Mouse (Mus musculus) c-Kit-positive CD71-negative TER-119-negative erythroid progenitor cells, embryonic 14.5 days (primary cell): ENCODE results near the gene Ear10.
"Not testable (repeated sequence)": the region's sequence is repeated elsewhere in the genome, so short reads cannot be mapped to it uniquely, and the experiment has no call there.

Source experiments
- DNase-seq: peaks from one replicate; pipeline ENCODE4 v3.0.0-alpha.2; 2013; ENCODE audit warnings: low read depth

Ear10 gene

DNA sequence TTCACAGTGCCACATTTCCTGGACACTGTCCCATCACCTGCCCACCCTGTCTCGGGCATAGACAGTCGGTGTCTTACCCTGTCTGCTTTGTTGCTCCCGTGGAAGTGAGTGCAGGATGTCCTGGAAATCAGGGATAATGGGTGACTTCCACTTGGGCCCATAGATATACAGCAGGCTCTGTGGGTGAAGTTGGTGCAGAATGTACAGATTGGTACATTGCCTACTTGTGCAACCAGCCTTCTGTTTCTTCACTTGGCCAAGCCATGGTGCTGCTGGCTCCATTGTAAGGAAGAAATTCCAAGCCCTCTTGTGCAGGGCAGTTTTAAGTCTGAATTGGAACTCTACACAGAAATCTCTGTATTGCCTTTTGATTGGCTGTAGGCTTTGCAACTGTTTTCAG is at the start of gene Ear10:
Gene Ear10 (minus strand): TSS at position 101 of the 400 bp plus-strand sequence.
- not testable (repeated sequence) for DNase-seq

DNA sequence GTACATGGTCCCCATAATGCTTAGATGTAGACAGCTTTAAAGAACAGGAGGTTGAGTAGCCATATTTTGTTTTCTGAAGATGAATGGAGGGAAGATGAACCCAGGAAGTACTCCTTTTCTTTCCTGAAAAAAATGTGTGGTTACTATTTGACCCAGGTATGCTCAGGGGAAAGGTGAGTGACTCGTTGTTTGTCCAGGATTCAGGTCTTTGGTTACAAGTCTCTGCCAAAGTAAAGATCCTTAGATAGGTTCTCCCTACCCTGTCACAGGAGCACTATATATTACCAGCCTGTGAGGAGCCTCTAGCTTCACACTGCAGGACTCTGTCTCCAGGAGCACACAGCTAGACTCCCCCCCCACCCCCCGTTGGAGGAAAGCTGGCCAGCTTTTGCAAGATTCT is 33.4 kb upstream of the Ear10 start, which contains the start of gene Ang5:
Gene Ang5 (plus strand): TSS at position 301 of the 400 bp plus-strand sequence.
- DNase-seq = not testable (repeated sequence)

GRCm38 (mm10) chr14:43955074-43955473 is 31.7 kb upstream of the Ear10 start:
- not testable (repeated sequence) for DNase-seq

DNA sequence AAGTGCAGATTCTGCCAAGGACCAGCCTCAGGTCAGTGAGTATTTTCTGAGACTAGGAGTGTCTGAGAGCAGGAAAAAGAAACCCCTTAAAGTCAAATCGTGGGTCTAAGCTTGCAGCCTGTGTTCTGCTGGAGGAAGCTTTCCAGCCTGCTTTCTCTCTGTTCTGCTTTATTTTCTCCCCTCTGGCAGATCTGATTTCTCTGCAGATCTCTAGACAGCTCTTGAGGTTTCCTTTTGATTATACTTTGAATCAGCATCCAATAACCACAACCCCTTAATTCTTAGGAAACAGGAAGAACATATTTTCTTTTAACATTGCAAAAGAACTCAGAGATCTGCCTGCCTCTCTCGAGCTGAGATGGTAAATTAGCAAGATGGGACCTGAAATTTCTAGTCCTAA is 30.0 kb upstream of the Ear10 start:
- DNase-seq = not testable (repeated sequence)

DNA sequence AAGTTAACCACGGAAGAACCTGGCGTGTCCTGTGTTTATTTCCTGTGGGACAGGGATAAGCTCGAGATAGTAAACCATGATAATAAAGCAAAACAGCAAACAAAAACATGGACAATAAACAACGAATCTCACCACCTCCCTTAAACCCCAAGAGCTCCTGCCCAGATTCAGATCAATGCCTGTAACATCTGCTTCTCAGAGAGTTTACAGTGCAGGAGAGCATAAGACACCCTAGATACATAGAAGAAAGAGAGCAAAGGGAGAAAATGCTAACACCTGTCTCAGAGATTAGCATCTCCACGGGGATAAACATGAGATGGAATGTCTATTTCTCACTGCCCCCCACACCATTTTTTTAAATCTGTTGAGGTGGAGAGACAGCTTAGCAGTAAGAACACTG is 10.0 kb upstream of the Ear10 start:
- DNase-seq = not testable (repeated sequence)

DNA sequence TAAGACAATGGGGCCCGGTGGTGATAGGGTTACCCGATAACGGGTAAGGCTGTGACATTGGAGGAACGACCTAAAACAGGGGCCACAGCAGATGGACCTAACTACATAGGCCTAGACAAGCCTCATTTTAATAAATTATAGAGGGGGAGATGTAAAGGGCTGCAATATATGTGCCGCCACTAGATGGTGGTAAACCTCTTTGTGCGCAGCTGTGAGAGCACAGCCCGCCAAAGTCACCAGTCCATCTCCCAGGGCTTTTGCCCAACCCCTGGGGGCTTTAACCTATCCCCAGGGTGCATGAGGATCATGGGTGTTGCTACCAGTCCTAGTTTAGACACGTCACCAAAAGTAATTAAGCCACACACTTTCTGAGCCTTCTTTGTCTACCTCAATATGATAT is 9.6 kb upstream of the Ear10 start:
- not testable (repeated sequence) for DNase-seq

DNA sequence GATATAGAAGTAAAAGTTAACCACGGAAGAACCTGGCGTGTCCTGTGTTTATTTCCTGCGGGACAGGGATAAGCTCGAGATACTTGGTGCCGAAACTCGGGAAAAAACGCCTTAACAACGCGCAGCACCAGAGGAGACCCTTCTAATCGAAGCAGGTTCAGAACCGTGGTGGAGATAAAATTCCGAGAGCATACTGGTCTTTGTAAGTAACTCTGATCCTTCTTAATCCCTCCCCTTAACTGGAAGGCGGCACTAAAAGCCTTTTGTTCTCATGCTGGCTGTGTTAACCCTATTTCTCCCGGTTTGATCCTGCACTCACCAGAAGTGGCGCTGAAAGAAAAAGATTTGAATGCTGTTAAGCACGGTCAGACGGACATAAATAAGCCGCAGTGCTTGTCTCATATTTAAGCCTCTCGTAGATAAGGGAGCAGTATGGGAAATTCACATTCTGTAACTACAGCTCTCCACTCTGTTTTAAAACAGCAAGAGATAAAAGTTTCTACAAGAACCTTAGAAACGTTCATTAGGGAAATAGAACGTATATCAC is 2.1 kb upstream of the Ear10 start:
- DNase-seq = not testable (repeated sequence)

GRCm38 (mm10) chr14:43924688-43925403 is 1.5 kb upstream of the Ear10 start, which contains the start of gene Gm8113:
Gm8113 (plus strand) TSS chr14:43925390.
- DNase-seq = not testable (repeated sequence)

GRCm38 (mm10) chr14:43918214-43918613 is 5.1 kb downstream of the Ear10 start:
- not testable (repeated sequence) for DNase-seq

DNA sequence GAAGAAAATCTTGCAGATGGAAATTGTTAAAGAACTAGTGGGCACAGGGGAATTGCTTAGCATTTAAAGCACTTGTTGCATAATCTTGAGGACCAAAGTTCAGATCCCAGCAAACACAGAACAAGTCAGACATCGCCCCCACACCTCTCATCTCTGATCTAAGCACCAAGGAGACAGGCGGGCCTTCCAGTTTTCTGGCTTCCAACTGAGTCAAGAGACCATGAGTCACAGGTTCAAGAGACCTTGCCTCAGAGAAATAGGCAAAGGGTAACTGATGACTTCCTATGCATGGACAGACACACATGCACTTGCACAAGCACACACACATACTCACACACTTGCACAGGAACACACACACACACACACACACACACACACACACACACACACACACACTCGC is 24.8 kb downstream of the Ear10 start:
- DNase-seq = not testable (repeated sequence)

DNA sequence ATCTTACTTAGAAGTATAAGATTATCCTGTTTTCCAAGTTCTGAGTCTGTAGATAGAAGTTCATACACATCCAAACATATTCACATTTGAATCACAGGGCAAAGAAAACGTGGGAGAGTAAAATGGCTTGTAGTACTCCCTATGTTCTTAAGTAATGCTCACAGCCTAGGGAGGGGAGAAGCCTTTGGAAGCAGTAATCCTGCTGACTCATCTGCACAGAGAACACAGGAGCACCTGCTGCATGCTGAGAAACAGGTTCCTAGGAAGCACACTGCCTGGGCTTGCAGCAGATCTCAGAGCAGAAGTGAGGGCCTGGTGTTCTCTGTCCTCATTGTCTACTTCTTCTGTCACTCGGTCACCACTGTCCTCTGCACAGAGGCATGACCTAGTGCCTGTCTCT is 28.0 kb downstream of the Ear10 start:
- not testable (repeated sequence) for DNase-seq

DNA sequence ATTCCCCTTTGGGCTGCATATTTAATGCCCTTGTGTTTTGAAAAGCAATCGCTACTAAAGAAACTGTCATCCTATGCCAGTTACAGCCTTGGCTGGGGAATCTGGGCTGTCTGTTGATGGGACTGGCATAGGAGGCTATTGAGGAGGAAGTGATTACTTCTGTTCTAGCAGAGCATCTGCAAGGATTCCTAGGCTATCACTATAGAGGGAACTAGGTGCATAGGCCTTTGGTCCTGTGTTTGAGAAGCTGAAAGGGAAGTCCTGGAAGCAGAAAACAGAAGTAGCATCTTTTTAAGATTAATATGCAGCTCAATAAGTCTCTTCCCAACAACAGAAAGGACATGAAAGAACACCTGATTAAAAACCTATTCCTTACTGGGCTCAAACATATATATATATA is 32.1 kb downstream of the Ear10 start:
- not testable (repeated sequence) for DNase-seq

DNA sequence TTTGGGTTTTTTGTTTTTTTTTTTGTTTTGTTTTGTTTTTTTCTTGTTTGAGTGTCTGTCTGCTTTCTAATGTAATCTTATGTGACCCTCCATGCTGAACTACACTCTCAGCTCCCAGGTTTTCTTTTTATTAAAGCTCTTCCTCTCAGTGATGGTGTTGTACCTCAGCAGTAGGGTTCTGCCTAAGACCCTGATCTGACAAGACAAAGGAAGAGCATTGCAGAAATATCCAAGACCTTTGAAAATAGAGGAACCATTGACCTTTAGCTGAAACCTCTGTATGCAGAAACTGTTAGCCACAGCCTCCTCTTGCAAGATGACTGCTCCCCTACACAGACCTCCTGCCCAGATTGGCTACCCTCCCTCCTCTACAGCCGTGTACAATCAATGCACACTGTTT is 37.1 kb downstream of the Ear10 start:
- DNase-seq = not testable (repeated sequence)

DNA sequence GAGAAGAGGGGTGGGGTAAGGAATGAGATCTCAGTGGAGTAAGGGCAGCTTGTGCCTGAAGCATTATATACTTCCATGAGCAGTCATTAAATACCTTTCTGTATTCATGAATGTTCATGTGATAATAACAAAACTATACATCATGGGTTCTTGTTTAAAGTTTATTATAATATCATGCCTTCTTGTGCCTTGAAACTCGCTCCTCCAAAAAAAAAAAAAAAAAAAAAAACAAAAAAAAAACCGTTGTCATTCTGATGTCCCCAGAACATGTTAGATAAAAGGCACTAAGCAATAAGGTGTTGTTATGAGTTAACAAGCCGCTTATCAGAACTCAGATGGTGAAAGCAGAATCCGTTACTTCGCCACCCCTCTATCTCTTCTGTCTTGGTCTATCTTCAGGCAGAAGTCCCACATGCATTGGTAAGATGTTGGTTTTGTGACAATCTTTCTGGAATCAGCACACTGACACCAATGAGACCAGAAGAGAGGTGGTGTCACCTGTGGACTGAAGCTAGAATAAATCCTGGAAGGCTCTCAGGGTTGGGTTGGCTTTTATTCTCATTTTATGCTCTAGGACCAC is 43.3 kb downstream of the Ear10 start:
- not testable (repeated sequence) for DNase-seq

DNA sequence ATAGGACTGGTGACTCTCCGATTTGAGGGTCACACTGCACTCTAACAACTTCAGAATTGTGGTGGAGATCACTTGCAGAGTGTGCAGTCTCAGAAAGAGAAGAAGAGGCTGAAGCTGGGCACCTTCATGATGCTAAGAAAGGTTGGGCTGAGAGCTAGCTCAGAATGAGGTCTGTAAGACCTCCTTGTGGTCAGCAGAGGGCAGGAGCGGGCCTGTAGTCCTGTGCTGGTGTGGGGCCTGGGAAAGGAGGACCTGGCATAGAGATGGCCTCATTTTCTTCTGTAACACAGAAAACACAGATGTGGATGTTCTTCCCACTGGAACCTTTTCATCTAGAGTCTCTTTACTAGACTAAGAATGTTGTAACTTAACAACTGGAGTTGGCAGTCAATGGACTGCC is 45.6 kb downstream of the Ear10 start:
- not testable (repeated sequence) for DNase-seq

- DNase-seq = not testable (repeated sequence)
Measured at GRCm38 (mm10) chr14:43875417-43875816, 47.9 kb downstream of the Ear10 start, which contains the start of gene Ear1. Ear1 (minus strand) TSS chr14:43875517.

GRCm38 (mm10) chr14:43874862-43875261 is 48.5 kb downstream of the Ear10 start:
- DNase-seq = not testable (repeated sequence)
